Mouse (Mus musculus) embryo, embryonic 11.5 days (tissue): ENCODE measurements around the gene Ccdc33.

Experiments
- DNase-seq: peaks from one replicate; pipeline ENCODE4 v3.0.0-alpha.2; 2012; ENCODE audit warnings: low read depth, low spot score

The Ccdc33 gene

DNA sequence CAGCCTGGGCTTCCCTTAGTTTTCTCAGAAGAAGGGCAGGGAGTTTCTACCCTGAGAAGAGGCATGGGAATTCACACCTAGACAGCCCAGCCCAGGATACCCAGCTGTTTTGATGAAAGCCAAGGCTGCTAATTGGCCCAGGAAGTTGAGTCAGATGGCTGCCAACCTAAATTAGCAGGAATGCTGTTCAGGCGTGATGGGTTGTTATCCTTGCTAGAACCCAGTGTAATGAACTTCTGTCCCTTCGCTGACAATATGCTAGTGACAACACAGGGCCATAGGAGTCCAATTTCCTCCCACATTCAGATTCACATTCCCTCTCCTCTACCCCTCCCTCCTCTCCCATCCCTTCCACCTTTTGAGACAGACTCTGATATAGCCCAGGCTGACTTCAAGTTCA is 105.7 kb downstream of the Ccdc33 start:
- DNase-seq, result no peak

GRCm38 (mm10) chr9:58012486-58012885 is 106.1 kb downstream of the Ccdc33 start:
- no peak for DNase-seq

- DNase-seq, result no peak
Measured at GRCm38 (mm10) chr9:58011552-58011951, 107.1 kb downstream of the Ccdc33 start.

- DNase-seq, result no peak
Measured at GRCm38 (mm10) chr9:58011027-58011426, 107.6 kb downstream of the Ccdc33 start.

- no peak for DNase-seq
Measured at GRCm38 (mm10) chr9:58009588-58009987, 109.0 kb downstream of the Ccdc33 start.

- DNase-seq, result peak; percentile 46
Measured at GRCm38 (mm10) chr9:58009015-58009362, 109.6 kb downstream of the Ccdc33 start.

DNA sequence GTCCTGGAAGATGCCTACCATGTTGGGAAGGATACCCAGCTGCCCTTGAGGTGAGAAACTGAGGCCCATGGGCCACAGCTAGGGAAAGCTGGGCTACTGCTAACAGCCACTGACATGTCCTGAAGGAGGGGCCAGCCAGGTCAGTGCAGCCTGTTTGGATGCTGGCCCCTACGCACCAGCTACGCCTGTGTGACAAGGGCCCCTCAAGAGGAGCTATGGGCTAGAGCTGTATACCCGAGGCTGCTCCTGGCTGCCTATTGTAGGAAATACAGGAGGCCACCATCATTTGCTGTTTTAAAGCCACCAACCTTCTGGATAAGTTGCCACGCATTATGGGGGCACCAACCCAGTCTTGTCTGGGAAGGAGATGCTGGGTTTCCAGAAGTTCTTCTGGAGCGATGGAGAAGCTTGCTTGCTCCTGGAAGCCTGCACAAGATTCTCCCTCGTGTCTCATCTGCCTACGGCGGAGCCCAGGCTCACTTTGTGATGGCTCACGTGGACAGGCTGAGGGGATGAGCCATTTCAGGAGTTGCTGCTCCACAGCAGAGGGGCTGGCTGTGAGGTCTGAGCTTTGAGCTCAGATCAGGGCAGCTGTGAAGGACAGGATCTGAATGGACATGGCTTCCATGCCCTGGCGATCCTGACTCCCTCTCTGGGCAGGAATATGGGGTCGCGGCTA is 110.1 kb downstream of the Ccdc33 start:
- DNase-seq, result no peak

DNA sequence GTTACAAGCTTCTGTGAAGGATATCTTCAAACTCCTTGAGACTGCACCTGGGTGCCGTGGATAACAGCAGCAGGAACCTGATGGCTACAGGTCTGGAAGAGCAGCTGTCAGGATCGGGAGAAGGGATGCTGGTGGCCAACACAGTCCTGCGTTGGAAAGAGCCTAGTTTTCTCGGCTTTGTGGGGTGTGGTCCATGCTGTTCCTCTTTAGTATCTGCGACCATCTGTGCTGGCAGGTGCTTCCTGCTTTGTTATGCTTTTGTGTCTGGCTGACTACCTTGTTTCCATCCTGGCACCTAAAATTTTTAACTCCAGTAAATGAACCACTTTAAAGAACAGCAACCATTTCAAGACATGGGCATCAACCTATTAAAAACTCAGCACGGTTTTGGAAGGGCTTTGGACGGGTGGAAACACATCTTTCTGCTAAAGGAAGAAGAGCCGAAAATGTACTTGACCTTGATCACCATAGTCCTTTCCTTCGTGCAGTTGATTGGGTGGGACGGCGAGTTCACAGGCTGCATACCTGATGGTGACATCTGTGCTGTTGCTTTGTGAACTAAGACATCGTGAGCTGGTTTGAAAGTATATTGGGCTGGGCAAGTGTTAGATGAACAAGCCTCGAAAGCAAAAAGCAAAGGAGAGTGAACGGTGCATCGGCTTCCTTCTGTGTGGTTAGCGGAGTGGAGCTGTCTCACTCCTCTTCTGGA is 112.7 kb downstream of the Ccdc33 start, which contains the start of gene Cyp11a1:
Gene Cyp11a1 (plus strand): TSS at position 659 of the 709 bp plus-strand sequence.
- DNase-seq, result no peak

- DNase-seq, result no peak
Measured at GRCm38 (mm10) chr9:58003272-58003671, 115.4 kb downstream of the Ccdc33 start.

- DNase-seq, result no peak
Measured at GRCm38 (mm10) chr9:57999676-58000075, 118.9 kb downstream of the Ccdc33 start.

- DNase-seq, result no peak
Measured at GRCm38 (mm10) chr9:57998685-57999084, 119.9 kb downstream of the Ccdc33 start.

- peak; percentile 60 for DNase-seq
Measured at GRCm38 (mm10) chr9:57998032-57998659, 120.5 kb downstream of the Ccdc33 start.

GRCm38 (mm10) chr9:57997511-57998031 is 121.1 kb downstream of the Ccdc33 start:
- no peak for DNase-seq

GRCm38 (mm10) chr9:57995282-57995681 is 123.3 kb downstream of the Ccdc33 start:
- no peak for DNase-seq

GRCm38 (mm10) chr9:57992781-57993591 is 125.6 kb downstream of the Ccdc33 start:
- no peak for DNase-seq

DNA sequence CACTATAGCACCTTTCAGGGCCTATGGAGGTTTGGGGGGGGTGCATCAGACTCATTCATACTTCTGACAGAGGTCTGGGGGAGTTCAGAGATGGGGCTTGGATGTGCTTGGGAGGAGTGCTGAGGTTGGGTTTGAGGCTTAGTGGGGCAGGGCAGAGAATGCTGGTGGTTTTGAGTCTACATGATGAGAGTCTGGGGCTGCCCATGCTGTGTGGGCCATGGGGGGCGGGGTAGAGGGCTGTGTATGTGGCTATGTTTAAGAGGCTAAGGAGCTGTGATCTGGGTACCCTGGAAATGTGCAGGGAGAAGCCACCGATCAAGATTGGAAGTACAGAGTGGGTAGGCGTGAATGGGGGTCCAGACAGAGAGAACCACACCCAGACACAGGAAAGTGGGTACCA is 126.6 kb downstream of the Ccdc33 start:
- no peak for DNase-seq

DNA sequence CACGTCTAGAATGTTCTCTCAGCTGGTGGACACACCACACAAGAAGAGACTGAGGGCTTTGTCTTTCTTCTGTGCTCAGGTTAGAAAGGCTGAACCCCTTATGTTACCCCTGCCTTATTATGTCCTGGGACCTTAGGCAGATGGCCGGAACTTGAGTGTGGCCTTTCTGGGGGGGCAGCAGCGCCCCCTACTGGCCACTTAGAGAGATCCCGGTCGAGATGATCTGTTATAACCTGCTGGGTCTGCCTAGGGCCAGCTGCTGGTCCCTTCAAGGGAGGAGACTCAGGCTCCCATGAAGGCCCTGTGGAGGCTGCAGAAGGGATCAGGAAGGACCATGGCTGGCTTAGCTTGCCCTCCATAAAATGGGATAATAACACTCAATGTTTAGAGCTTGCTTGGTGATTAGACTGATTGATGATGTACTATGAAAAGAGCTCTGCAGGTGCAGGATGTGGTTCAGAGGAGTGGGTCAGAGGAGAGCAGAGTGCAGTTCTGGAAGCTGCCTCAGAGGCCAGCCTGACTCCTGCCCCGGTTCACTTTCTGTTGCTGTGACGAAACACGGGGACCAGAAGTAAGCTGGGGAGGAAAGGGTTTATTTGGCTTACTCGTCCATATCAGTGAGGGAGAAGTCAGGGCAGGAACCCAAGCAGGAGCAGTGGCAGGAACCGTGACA is 128.0 kb downstream of the Ccdc33 start:
- peak; percentile 46 for DNase-seq

DNA sequence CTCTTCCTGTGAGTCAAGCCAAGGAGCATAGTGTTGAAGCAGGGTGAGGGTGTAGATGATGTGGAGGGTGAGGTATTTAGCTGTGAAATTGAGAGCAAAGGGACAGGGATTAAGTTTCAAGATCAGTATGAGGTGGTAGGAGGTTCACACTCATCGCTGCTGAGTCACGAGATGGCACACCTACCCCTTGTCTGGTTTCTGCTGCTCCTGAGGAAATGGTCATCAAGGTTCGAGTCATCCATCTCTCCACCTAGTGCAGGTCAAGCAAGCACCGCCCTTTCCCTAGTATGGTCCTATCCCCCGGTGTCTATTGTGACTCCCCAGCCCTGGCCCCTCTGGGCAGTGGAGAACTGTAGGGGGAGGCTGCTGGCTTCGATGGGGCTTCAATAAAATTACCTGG is 129.3 kb downstream of the Ccdc33 start:
- no peak for DNase-seq

DNA sequence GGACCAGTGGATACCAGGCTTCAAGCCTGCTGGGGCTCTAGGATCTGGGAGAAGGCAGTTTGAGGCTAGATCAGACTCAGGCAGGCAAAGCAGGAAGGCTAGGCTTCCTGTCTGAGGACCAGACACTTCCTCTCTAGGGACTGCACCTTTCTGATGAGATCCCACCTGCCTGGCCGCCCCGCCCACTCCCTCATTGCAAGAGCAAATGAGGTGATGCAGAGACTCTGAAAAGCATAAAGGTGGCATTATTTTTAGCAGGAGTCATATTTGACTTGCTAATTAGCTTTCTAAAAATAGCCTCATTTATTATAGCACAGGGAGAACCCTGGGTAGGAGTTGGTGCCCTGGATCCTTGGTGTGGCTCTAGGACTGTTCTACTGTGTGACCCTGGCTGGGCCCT is 130.5 kb downstream of the Ccdc33 start:
- no peak for DNase-seq

DNA sequence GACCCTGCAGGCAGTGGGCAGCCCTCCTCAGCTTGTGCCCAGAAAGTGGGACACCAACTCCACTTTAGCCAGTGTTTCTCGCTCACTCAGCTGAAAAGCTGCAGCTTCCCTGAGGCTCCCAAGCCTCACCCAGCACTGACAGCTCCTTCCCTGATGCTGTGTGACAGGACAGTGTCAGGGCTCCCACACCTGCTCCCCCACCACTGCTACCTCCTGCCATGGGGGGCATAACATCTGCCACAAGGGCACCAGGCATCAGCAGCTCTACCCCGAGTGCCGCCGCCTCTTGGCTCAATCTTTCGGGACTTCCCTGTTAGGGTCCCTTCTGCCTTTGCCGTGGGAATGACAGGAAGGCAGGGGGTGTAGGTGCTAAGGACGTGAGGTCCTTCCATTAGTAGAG is 132.3 kb downstream of the Ccdc33 start:
- DNase-seq, result no peak

- no peak for DNase-seq
Measured at GRCm38 (mm10) chr9:57985304-57985703, 133.3 kb downstream of the Ccdc33 start.
